Mouse (Mus musculus) left cerebral cortex, postnatal 36 days (tissue): ENCODE results near the gene Ostm1. TPM values are rescaled to one million over a fixed set of nuclear protein-coding genes. Genes with fewer than 3 reads are reported as not detected.

ENCODE experiments used
- DNase-seq, 2 experiments: peaks; one replicate each; pipeline ENCODE4 v3.0.0; 2021 to 2022; ENCODE audit warnings: low spot score in 2 of 2, mixed read lengths in 1 of 2
- intact Hi-C: fragments of 180-260 bp; cut with DNase I; formaldehyde crosslinking; loops from one replicate; pipeline ENCODE4 v1.15.1; 2025
- total RNA-seq, 2 experiments: library from RNA; stranded (reverse); gene quantifications; 2 replicates each; pipeline ENCODE4 v1.2.3; 2021

The Ostm1 gene
- total RNA-seq, 2 experiments from 2014 or later: 47.1 to 55.2 TPM

- intact Hi-C loops: loop anchor here (5.0 kb wide), 1 partner anchor 80 kb away; the partner anchor contains the start of gene Snx3
- peak in 1 of 2 experiments; percentile 21 for DNase-seq
Observed at GRCm38 (mm10) chr10:42581694-42582565, 1.7 kb upstream of the Ostm1 start.

GRCm38 (mm10) chr10:42582566-42583110 lies 984 bp upstream of the Ostm1 start:
- intact Hi-C loops: loop anchor here (5.0 kb wide), 1 partner anchor 80 kb away; the partner anchor contains the start of gene Snx3
- DNase-seq: no peak

GRCm38 (mm10) chr10:42583902-42584435 lies 347 bp downstream of the Ostm1 start:
- DNase-seq: peak in 1 of 2 experiments; percentile 29
- intact Hi-C loops: loop anchor here (2.0 to 5.0 kb wide), 2 partner anchors 47 to 82 kb away; partner anchors contain the start of gene Snx3

- DNase-seq: no peak
Observed at GRCm38 (mm10) chr10:42584436-42584983, 888 bp downstream of the Ostm1 start.

GRCm38 (mm10) chr10:42585156-42585555 lies 1.5 kb downstream of the Ostm1 start:
- DNase-seq: no peak
- intact Hi-C loops: loop anchor here (2.0 kb wide), 1 partner anchor 46 kb away; no protein-coding TSS in a partner anchor

More at GRCm38 (mm10) chr10:42584436-42584983, 888 bp downstream of the Ostm1 start:
- intact Hi-C loops: loop anchor here (2.0 to 5.0 kb wide), 2 partner anchors 46 to 82 kb away; partner anchors contain the start of gene Snx3

DNA sequence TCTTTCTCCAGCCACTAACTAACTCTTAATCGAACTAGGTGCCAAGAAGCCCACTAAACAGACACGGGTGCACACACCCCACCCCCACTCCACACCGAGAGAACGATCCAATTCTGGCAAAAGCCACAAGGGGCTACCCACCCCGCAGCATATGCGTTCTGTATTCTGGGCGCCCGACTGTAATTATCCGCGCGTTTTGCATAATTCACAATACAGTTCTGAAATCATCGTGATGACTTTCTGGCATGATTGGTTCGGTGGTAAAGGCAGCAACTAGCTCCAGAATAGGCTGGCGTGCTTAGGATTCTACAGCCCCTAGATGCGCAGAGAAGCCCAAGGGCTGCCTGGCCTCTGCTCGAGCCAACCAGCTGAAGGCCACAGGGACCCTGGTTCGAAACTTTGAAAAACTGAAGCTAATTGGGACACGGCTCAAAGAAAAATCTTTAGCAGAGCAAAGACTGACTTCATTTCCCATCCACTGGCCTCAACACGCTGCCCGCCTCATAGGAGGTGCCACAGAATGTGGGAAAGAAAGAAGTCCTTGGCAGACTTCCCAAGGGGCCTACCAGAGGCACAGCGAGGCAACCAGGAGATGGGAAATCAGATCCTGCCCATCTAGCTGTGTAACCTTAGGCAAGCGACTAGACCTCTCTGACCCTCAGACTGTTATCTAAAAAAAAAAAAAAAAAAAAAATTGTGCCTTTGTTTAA lies 2.1 kb downstream of the Ostm1 start:
- no peak for DNase-seq
- intact Hi-C loops: loop anchor here (2.0 kb wide), 1 partner anchor 45 kb away; no protein-coding TSS in a partner anchor

GRCm38 (mm10) chr10:42587961-42588750 lies 4.5 kb downstream of the Ostm1 start:
- DNase-seq: no peak
- intact Hi-C loops: no loop called here

DNA sequence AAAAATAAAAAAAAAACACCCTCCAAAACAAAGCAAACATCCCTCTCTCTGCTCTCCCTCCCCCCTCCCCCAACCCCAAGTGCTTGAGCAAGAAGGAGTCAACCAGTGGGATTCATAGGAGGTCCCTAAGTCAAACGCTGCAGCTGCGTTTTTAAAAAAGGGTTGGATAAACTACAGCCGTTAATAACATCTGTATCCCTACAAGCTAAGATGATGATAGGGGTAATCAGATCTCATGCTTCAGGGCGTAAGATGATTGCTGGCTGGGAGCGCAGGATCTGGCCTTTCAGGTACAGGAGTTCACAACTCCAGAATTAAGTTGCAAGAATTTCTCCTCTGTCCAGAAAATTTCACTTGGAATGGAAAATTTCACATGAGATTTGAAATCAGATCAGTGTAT lies 5.9 kb downstream of the Ostm1 start:
- no peak for DNase-seq
- intact Hi-C loops: no loop called here

- intact Hi-C loops: no loop called here
Observed at GRCm38 (mm10) chr10:42590261-42591184, 6.9 kb downstream of the Ostm1 start.

GRCm38 (mm10) chr10:42591185-42591992 lies 7.8 kb downstream of the Ostm1 start:
- no peak for DNase-seq
- intact Hi-C loops: no loop called here

More at GRCm38 (mm10) chr10:42590261-42591184, 6.9 kb downstream of the Ostm1 start:
- DNase-seq: no peak

DNA sequence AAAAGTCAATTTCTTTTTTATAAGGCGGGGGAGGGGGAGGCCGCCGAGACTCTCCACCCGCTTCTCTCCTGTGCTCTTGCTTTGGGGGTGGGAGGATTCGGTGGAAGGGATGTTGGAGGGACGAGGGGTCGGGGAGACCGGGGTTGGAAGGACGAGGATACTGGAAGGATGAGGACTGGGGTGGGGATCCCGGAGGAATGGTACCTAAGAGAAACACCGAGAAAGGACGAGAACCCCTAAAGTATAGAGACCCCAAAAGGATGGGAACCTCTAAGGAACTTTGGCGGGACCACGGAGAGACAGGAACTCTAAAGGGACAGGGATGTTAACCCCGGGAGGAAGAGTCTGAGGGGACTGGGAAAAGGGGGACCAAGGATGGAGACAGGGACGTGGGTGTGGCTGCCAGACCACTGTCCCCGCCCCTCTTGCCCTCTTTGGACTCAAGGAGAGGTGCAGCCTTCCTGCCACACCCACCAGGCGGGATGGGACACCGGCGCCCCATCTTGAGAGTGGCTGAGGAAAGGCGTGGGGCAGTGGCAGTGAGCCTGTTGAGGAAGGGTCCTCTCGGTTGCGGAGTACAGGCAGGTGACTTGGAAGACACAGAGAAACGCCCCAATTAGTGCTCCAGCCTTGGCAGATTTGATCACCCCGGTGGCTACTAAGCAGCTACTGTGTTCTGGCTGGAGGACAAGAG lies 8.5 kb downstream of the Ostm1 start:
- intact Hi-C loops: no loop called here
- no peak for DNase-seq

GRCm38 (mm10) chr10:42593201-42593600 lies 9.6 kb downstream of the Ostm1 start:
- no peak for DNase-seq
- intact Hi-C loops: no loop called here

DNA sequence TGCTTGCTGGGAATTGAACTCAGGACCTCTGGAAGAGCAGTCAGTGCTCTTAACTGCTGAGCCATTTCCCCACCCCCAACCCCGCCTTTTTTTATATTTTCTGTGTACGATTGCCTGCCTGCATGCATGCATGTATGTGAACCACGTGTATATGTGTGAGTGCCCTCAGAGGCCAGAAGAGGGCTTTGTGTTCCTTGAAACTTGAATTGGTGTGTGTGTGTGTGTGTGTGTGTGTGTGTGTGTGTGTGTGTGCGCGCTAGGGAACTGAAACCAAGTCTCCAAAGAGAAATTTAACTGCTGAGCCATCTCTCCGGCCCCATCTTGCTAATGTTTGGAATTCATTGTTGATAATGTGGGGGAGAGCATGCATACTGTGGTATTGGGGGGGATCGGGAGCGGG lies 15.0 kb downstream of the Ostm1 start:
- intact Hi-C loops: no loop called here
- DNase-seq: no peak

DNA sequence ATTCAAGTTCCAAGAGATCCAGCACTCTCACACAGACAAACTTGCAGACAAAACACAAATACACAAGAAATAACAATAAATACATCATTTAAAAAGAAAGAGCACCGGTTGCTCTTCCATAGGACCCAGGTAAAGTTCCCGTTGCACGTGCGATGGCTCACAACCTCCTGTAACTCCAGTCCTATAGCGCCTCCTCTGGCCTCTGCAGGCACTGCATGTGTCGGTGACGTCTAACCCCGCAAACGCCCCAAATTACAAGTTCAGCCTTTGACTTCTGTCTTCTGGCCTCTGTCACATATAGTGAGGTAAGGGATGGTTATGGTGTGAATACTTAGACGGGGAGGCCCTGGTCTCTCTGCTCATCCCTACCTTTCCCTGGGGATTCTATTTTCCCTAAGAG lies 17.9 kb downstream of the Ostm1 start:
- intact Hi-C loops: no loop called here
- no peak for DNase-seq

GRCm38 (mm10) chr10:42604874-42605273 lies 21.3 kb downstream of the Ostm1 start:
- intact Hi-C loops: no loop called here
- DNase-seq: no peak

DNA sequence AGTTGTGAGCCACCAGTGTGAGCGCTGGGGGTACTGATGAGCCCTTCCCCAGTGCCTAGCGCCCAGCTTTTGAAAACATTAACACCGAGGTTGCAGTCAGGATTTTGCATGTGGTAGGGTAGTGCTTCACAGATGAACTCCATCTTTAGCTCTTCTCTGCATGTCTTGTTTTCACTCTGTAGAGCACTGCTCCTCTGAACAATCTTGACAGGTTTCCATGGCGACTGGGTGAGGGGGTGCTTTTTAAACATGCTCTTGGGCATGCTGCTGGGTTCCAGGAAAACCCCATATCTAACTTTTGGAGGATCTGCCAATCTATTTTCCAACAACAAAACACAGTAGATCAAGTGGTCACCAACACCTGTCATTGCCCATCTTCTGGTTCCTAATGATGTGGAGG lies 23.1 kb downstream of the Ostm1 start:
- no peak for DNase-seq

More for the DNA sequence above, 23.1 kb downstream of the Ostm1 start:
- intact Hi-C loops: no loop called here
